Mouse (Mus musculus) limb, embryonic 11.5 days (tissue): ENCODE measurements around the gene Plscr3. TPM values are rescaled to one million over a fixed set of nuclear protein-coding genes. Genes with fewer than 3 reads are reported as not detected.
A peak's percentile ranks its signal among the peaks of the same experiment; 100 is the strongest.

Source experiments
- ATAC-seq: fragments of 200-750 bp; cut with Nextera tagmentation; 2 replicates; pipeline ENCODE4 v1.8.0; 2017; ENCODE audit warnings: low read depth; ENCODE audit not compliant: insufficient number of reproducible peaks, low FRiP score, low TSS enrichment
- DNase-seq: peaks from one replicate; pipeline ENCODE4 v3.0.0-alpha.2; 2015; ENCODE audit warnings: low spot score
- H3K27ac ChIP-seq: fragments of 300-500 bp; sonication (generic); replicated peaks from 2 replicates; pipeline ENCODE4 v1.5.1; 2014; ENCODE audit warnings: low read depth, mild to moderate bottlenecking, low read length
- H3K27me3 ChIP-seq: fragments of 300-500 bp; sonication (generic); 2 replicates; pipeline ENCODE4 v1.6.1; 2014; ENCODE audit warnings: mild to moderate bottlenecking, low read length, mixed read lengths; ENCODE audit not compliant: control insufficient read depth, insufficient read depth
- H3K36me3 ChIP-seq: fragments of 300-500 bp; sonication (generic); 2 replicates; pipeline ENCODE4 v1.6.1; 2014; ENCODE audit warnings: mild to moderate bottlenecking, low read length, moderate library complexity, mixed read lengths; ENCODE audit not compliant: control insufficient read depth, insufficient read depth
- H3K4me1 ChIP-seq: fragments of 300-500 bp; sonication (generic); 2 replicates; pipeline ENCODE4 v1.6.1; 2014; ENCODE audit warnings: low read length, mixed read lengths; ENCODE audit not compliant: control insufficient read depth, insufficient read depth
- H3K4me2 ChIP-seq: fragments of 300-500 bp; sonication (generic); 2 replicates; pipeline ENCODE4 v1.6.1; 2014; ENCODE audit warnings: low read depth, mild to moderate bottlenecking, moderate library complexity; ENCODE audit not compliant: severe bottlenecking
- H3K4me3 ChIP-seq: fragments of 300-500 bp; sonication (generic); 2 replicates; pipeline ENCODE4 v1.5.1; 2014; ENCODE audit warnings: low read depth, low read length
- H3K9ac ChIP-seq: fragments of 300-500 bp; sonication (generic); 2 replicates; pipeline ENCODE4 v1.6.1; 2014; ENCODE audit warnings: mild to moderate bottlenecking, low read length
- H3K9me3 ChIP-seq: fragments of 300-500 bp; sonication (generic); 2 replicates; pipeline ENCODE4 v1.6.1; 2016; ENCODE audit warnings: low read length; ENCODE audit not compliant: control insufficient read depth
- WGBS: fragments of 180-500 bp; shearing (Covaris S2); extraction: QIAGEN DNeasy Blood & Tissue Kit; methylation state at CpG from one replicate; pipeline ENCODE4 v1.1.7; 2014; 5-methylcytosine and 5-hydroxymethylcytosine counted together
- microRNA-seq: library from miRNA; unstranded; fragments of <30 nt; microRNA quantifications from one replicate; pipeline ENCODE4, GENCODE M21; 2016
- polyA plus RNA-seq: library from polyadenylated mRNA; unstranded; fragments of >200 nt; fragmentation: Nextera tagmentation; extraction: Ambion mirVana; gene quantifications from 2 replicates; pipeline ENCODE4 v1.2.1, GENCODE M21; 2014

Plscr3 gene
- polyA plus RNA-seq, 1 experiment from 2014 or later, result 115 TPM

GRCm38 (mm10) chr11:69900471-69901405, 54.6 kb downstream of the Plscr3 start, which contains the start of the genes 2810408A11Rik and Neurl4:
Gene 2810408A11Rik, minus strand, starts transcription at chr11:69900987.
Gene Neurl4, plus strand, starts transcription at chr11:69901072.
- H3K4me3 ChIP-seq, result peak within 1 kb of the TSS; percentile 74
- DNase-seq, result peak; percentile 91
- peaks cover 20% of the 10 kb centered on the region for H3K36me3 ChIP-seq
- H3K4me1 ChIP-seq, result peaks cover 18% of the 10 kb centered on the region
- H3K4me2 ChIP-seq, result peak within 1 kb of the TSS; percentile 90
- peak; percentile 94 for ATAC-seq
- H3K27me3 ChIP-seq, result no peaks in the 10 kb centered on the region
- H3K9ac ChIP-seq, result peak within 1 kb of the TSS; percentile 99
- peak within 1 kb of the TSS; percentile 97 for H3K27ac ChIP-seq
- WGBS, result under 1% methylated on average over 38 of the region's 38 CpGs
- no peaks in the 10 kb centered on the region for H3K9me3 ChIP-seq

- peak overlapping the region; percentile 74 for H3K4me3 ChIP-seq
- WGBS, result under 1% methylated on average over 42 of the region's 42 CpGs
- no peaks in the 10 kb centered on the region for H3K9me3 ChIP-seq
- peak overlapping the region; percentile 90 for H3K4me2 ChIP-seq
- H3K36me3 ChIP-seq, result peaks cover 26% of the 10 kb centered on the region
- DNase-seq (peak; percentile 95), ATAC-seq (peak; percentile 64)
- peak overlapping the region; percentile 99 for H3K9ac ChIP-seq
- peak overlapping the region; percentile 97 for H3K27ac ChIP-seq
- peaks cover 18% of the 10 kb centered on the region for H3K4me1 ChIP-seq
- H3K27me3 ChIP-seq, result no peaks in the 10 kb centered on the region
These were observed 55.2 kb downstream of the Plscr3 start for GRCm38 (mm10) chr11:69901406-69901846.

Small RNAs within 50 kb of the gene (microRNA-seq; reads per million reads assigned to microRNA genes)
- gene Mir6924, result not detected

Other genes with a start within 250 kb of the Plscr3 start
- 4.5 and 4.9 TPM in 2 replicates for gene Atp1b2, start 240.4 kb upstream of the Plscr3 start, polyA plus RNA-seq
- gene Shbg, start 228.5 kb upstream of the Plscr3 start, polyA plus RNA-seq, result not detected in 2 replicates
- 14.7 and 16.2 TPM in 2 replicates for gene Sat2, start 224.4 kb upstream of the Plscr3 start, polyA plus RNA-seq
- 35.8 and 37.5 TPM in 2 replicates for gene Fxr2, start 213.4 kb upstream of the Plscr3 start, polyA plus RNA-seq
- 0.17 TPM in 1 of 2 replicates, not detected in the other for gene Sox15, start 191.1 kb upstream of the Plscr3 start, polyA plus RNA-seq
- 21.0 and 41.0 TPM in 2 replicates for gene Mpdu1, start 183.7 kb upstream of the Plscr3 start, polyA plus RNA-seq
- 3.4 and 4.5 TPM in 2 replicates for gene Cd68, start 180.2 kb upstream of the Plscr3 start, polyA plus RNA-seq
- gene Eif4a1, start 174.0 kb upstream of the Plscr3 start, polyA plus RNA-seq, result 759 and 892 TPM in 2 replicates
- 125 and 127 TPM in 2 replicates for gene Senp3, start 164.3 kb upstream of the Plscr3 start, polyA plus RNA-seq
- gene Tnfsf13, start 160.6 kb upstream of the Plscr3 start, polyA plus RNA-seq, result not detected in 2 replicates
- gene Tnfsf12, start 150.5 kb upstream of the Plscr3 start, polyA plus RNA-seq, result 2.6 and 3.3 TPM in 2 replicates
- 1.1 and 1.3 TPM in 2 replicates for gene Tnfsfm13, start 150.3 kb upstream of the Plscr3 start, polyA plus RNA-seq
- 64.0 and 78.3 TPM in 2 replicates for gene Polr2a, start 87.7 kb upstream of the Plscr3 start, polyA plus RNA-seq
- 0.09 TPM in 1 of 2 replicates, not detected in the other for gene Slc35g3, start 84.4 kb upstream of the Plscr3 start, polyA plus RNA-seq
- gene Zbtb4, start 80.5 kb upstream of the Plscr3 start, polyA plus RNA-seq, result 0.96 and 1.1 TPM in 2 replicates
- gene Chrnb1, start 50.4 kb upstream of the Plscr3 start, polyA plus RNA-seq, result 4.3 and 4.4 TPM in 2 replicates
- gene Fgf11, start 44.5 kb upstream of the Plscr3 start, polyA plus RNA-seq, result 0.36 and 0.67 TPM in 2 replicates
- gene Tmem102, start 40.8 kb upstream of the Plscr3 start, polyA plus RNA-seq, result 1.8 and 2.0 TPM in 2 replicates
- gene Gm39566, start 31.1 kb upstream of the Plscr3 start, polyA plus RNA-seq, result not detected in 2 replicates
- gene Spem2, start 27.9 kb upstream of the Plscr3 start, polyA plus RNA-seq, result not detected in 2 replicates
- gene Spem1, start 24.2 kb upstream of the Plscr3 start, polyA plus RNA-seq, result 0.15 and 0.18 TPM in 2 replicates
- 5.8 and 6.2 TPM in 2 replicates for gene Nlgn2, start 8.6 kb upstream of the Plscr3 start, polyA plus RNA-seq
- gene Tmem256, start 7.9 kb upstream of the Plscr3 start, polyA plus RNA-seq, result 285 and 304 TPM in 2 replicates
- gene Tnk1, start 12.4 kb downstream of the Plscr3 start, polyA plus RNA-seq, result 0.89 and 1.2 TPM in 2 replicates
- gene Tmem95, start 31.6 kb downstream of the Plscr3 start, polyA plus RNA-seq, result not detected in 2 replicates
- gene Kctd11, start 35.0 kb downstream of the Plscr3 start, polyA plus RNA-seq, result 3.7 and 4.3 TPM in 2 replicates
- gene Acap1, start 49.2 kb downstream of the Plscr3 start, polyA plus RNA-seq, result 0.72 and 0.78 TPM in 2 replicates
- 24.8 and 26.5 TPM in 2 replicates for gene 2810408A11Rik, start 54.6 kb downstream of the Plscr3 start, polyA plus RNA-seq
- gene Neurl4, start 54.7 kb downstream of the Plscr3 start, polyA plus RNA-seq, result 15.3 and 15.5 TPM in 2 replicates
- gene Gps2, start 67.5 kb downstream of the Plscr3 start, polyA plus RNA-seq, result 90.8 and 94.0 TPM in 2 replicates
- 2,284 and 2,370 TPM in 2 replicates for gene Eif5a, start 75.6 kb downstream of the Plscr3 start, polyA plus RNA-seq
- 11.2 and 11.3 TPM in 2 replicates for gene Ybx2, start 89.4 kb downstream of the Plscr3 start, polyA plus RNA-seq
- 21.0 and 22.7 TPM in 2 replicates for gene Slc2a4, start 101.8 kb downstream of the Plscr3 start, polyA plus RNA-seq
- 12.7 and 13.2 TPM in 2 replicates for gene Cldn7, start 118.4 kb downstream of the Plscr3 start, polyA plus RNA-seq
- gene Ctdnep1, start 134.8 kb downstream of the Plscr3 start, polyA plus RNA-seq, result 22.8 and 27.6 TPM in 2 replicates
- 148 and 151 TPM in 2 replicates for gene Elp5, start 136.1 kb downstream of the Plscr3 start, polyA plus RNA-seq
- gene Gabarap, start 144.8 kb downstream of the Plscr3 start, polyA plus RNA-seq, result 397 and 432 TPM in 2 replicates
- gene Phf23, start 149.4 kb downstream of the Plscr3 start, polyA plus RNA-seq, result 56.1 and 64.9 TPM in 2 replicates
- gene Dvl2, start 154.2 kb downstream of the Plscr3 start, polyA plus RNA-seq, result 47.3 and 52.0 TPM in 2 replicates
- 52.9 and 53.5 TPM in 2 replicates for gene Acadvl, start 169.0 kb downstream of the Plscr3 start, polyA plus RNA-seq
- gene Dlg4, start 170.6 kb downstream of the Plscr3 start, polyA plus RNA-seq, result 10.0 and 10.8 TPM in 2 replicates
- 1.0 and 1.6 TPM in 2 replicates for gene Asgr1, start 207.7 kb downstream of the Plscr3 start, polyA plus RNA-seq
- not detected in 2 replicates for gene Asgr2, start 246.3 kb downstream of the Plscr3 start, polyA plus RNA-seq